Mouse (Mus musculus): Measurements from ENCODE around the gene Tenm4.
A peak's percentile ranks its signal among the peaks of the same experiment; 100 is the strongest.

Gene Tenm4

DNA sequence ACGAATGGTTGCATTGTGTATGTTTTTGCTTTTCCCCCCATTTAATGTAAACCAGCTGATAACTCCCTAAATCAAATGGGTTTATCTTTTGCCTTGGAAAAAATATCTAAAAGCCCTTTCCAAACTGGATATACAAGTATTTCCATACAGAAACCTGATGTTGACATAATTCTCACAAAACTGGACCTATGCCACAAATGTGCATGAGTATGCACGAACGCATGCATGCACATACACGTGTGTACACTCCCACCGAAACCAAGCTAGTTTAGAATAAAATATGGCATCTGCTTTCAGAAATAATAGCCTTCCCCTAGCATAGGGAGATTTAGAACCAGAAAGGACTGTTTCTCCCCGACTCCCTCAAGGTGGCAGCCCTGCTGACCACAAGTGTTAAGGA lies 569.6 kb downstream of the Tenm4 start:
- no peak for DNase-seq (ENCODE audit: low spot score)

- DNase-seq (ENCODE audit: low spot score): no peak
Measured at GRCm38 (mm10) chr7:96742221-96742620, 571.2 kb downstream of the Tenm4 start.

- DNase-seq (ENCODE audit: low spot score): peak; percentile 32
Measured at GRCm38 (mm10) chr7:96745956-96746355, 574.9 kb downstream of the Tenm4 start.

- no peak for DNase-seq (ENCODE audit: low spot score)
Measured at GRCm38 (mm10) chr7:96746706-96747105, 575.7 kb downstream of the Tenm4 start.

GRCm38 (mm10) chr7:96748538-96749045 lies 577.5 kb downstream of the Tenm4 start:
- DNase-seq (ENCODE audit: low spot score): no peak

DNA sequence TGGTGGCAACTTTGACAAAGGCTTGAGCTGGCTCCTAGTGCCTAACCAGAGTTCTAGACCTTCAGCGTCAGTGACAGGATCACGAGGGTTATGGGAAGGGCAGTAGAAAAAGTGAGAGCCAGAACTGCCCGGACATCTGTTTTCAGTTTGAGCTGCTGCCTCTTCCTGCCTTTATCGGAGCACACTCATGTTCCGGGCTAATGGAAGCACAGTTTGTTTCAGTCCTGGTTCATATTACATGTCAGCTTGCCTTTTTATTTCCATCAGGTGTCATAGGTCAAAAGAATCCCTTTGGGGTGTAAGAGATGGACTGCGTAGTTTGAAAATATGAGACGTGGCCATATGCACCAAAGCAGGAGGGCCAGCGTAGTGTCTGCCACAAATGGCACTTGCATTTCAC lies 578.7 kb downstream of the Tenm4 start:
- no peak for DNase-seq (ENCODE audit: low spot score)

- no peak for DNase-seq (ENCODE audit: low spot score)
Measured at GRCm38 (mm10) chr7:96751236-96751635, 580.2 kb downstream of the Tenm4 start.

DNA sequence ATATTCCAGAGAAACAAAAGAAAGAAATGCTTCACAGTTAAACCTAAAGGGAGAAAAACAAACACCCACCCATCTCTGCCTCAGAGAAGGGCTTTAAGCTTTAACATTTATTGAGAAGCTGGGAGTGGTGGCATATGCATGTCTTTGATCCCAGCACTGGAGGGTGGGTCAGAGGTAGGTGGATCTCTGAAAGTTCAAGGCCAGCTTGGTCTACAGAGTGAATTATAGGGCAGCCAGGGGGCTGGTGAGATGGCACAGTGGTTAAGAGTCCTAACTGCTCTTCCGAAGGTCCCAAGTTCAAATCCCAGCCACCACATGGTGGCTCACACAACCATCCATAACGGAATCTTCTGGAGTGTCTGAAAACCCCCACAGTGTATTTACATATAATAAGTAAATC lies 581.7 kb downstream of the Tenm4 start:
- no peak for DNase-seq (ENCODE audit: low spot score)

DNA sequence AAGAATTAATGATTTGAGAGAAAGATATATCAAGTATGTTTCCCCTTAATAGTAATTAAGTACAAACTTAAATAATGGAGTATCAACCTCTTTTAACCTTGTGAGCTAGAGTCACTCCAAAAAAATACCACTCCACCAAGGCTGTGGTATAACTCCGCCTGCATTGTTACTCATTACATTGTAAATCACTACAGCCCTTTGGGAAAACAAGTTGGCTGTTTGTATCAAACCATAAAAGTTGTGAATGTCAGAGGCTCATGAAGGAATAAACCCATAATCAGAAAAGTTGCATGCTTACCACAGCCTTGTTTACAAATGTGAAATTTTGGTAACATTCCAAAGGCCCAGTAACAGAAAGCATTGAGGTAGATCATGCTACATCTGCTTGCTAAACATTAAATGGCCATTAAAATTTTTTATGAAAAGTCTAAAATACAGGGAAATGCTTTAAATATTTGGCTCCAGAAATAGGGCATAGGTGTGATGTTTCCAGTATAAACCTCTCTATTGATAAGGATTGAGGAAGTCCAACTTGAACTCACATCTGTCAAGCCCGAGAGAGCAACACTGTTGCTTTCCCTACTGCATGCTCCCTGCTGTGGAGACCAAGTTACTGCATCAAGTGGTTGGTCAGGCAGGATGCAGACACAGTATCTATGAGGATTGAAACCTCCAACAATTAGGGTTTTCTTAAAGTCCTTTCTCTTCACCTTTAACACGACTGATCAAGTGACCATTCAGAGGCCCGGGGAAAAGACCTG lies 582.5 kb downstream of the Tenm4 start:
- DNase-seq (ENCODE audit: low spot score): no peak

- no peak for DNase-seq (ENCODE audit: low spot score)
Measured at GRCm38 (mm10) chr7:96754175-96754574, 583.1 kb downstream of the Tenm4 start.

- no peak for DNase-seq (ENCODE audit: low spot score)
Measured at GRCm38 (mm10) chr7:96755459-96756094, 584.5 kb downstream of the Tenm4 start.

GRCm38 (mm10) chr7:96756104-96756742 lies 585.2 kb downstream of the Tenm4 start:
- DNase-seq (ENCODE audit: low spot score): no peak

DNA sequence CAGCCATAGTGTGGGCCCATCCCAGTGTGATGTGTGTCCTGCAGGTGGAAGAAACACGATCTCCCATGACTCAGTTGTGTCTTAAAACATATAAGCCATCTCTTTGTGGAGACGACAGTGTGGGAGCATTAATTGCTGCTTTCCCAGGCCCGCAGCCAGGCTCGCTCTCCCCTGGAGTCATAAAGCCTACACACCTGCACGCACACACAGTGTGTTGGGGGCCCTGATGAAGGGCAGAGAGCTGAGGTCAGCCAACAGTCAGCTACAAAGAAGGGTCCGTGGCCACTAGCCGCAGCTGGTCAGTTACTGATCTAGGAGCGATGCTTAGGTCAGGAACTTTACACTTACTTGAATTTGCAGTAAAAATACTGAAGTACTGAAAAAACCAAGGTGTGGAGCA lies 586.0 kb downstream of the Tenm4 start:
- DNase-seq (ENCODE audit: low spot score): no peak

- DNase-seq (ENCODE audit: low spot score): no peak
Measured at GRCm38 (mm10) chr7:96760208-96760607, 589.2 kb downstream of the Tenm4 start.

DNA sequence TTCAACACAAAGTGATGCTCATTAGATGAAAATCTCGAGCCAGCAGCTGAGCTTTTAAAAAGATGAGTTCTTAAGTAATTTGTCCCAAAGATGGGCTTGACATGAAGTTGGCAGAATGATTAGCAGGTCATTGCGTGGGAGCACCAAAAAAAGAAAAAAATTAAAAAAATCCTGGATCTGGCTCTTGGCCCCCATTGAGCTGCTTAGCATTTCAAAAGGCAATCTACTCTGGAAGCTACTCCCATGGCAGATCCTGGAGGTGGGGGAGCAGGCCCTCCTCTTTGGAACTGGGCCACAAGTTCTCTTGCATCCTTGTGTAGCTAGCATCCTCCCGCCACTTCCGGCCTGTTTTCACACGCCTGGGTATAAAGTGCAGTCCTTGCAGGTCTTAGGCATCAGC lies 590.1 kb downstream of the Tenm4 start:
- DNase-seq (ENCODE audit: low spot score): no peak

GRCm38 (mm10) chr7:96765321-96765960 lies 594.4 kb downstream of the Tenm4 start:
- DNase-seq (ENCODE audit: low spot score): no peak

DNA sequence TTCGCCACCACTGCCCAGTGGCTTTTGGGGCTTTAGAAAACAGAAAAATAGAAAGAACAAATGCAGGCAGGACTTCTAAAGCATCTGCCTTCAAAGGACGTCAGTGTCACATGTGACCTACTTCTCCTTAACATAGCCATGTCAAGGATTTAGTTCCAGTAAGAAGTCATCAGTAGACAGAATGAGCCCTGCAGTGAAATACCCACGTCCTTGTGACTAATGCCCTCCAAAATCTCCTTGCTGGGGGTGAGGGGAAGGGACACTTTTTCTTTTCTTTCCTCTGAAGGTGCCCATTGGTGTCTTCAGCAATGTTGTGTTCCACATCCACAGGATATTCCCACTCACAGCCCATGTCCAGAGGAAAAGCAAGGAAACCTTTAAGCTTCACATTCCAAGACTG lies 596.0 kb downstream of the Tenm4 start:
- no peak for DNase-seq (ENCODE audit: low spot score)

GRCm38 (mm10) chr7:96768718-96769117 lies 597.7 kb downstream of the Tenm4 start:
- DNase-seq (ENCODE audit: low spot score): no peak

- no peak for DNase-seq (ENCODE audit: low spot score)
Measured at GRCm38 (mm10) chr7:96769784-96770183, 598.7 kb downstream of the Tenm4 start.

GRCm38 (mm10) chr7:96772966-96773365 lies 601.9 kb downstream of the Tenm4 start:
- DNase-seq (ENCODE audit: low spot score): no peak

DNA sequence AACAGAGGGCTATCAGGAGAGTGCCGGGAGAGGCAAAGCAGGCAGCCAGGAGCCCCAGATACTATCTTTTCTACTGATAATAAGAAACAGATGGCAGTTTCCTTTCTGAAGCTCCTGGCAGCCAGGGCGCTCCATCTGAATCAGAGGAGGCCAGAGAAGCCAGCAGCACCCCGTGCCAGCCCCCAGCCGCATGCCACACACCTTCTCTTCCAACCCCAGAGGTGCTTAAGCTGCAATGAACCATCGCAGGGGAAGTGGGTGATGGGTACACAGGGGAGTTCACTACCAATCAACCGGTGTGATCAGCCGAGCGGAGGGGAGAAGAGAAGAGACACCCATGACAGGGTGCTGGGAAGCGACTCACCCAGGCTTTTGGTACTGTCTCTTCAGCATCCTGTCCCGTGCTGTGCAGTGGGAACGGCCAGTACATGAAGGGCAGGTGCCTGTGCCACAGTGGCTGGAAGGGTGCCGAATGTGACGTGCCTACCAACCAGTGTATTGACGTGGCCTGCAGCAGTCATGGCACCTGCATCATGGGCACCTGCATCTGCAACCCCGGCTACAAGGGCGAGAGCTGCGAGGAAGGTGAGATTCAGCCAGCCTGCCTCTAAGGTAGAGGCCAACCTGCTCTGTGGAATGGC lies 602.7 kb downstream of the Tenm4 start:
- DNase-seq (ENCODE audit: low spot score): no peak

- no peak for DNase-seq (ENCODE audit: low spot score)
Measured at GRCm38 (mm10) chr7:96775080-96775486, 604.0 kb downstream of the Tenm4 start.
